Mouse (Mus musculus): ENCODE measurements around the gene Dgkq.

DNA sequence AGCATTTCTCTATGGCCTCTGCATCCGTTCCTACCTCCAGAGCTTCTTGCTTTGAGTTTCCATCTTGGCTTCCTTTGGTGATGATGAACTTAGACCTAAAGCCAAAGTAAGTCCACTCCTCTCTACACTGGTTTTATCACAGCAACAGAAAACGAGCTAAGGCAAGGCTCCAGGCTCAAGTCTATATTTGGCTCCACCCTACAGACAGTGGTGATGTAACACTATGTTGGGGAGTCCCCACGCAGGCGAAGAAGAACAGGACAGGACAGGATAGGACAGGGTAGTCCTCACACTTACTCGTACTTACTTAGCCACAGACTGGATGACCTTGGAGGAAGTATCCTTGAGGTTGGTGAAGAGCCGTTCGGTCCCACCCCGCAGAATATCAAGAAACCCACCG, 66.9 kb downstream of the Dgkq start:
- TF ChIP-seq HCFC1 (IDR thresholded peaks at IDR 0.05; ENCODE audit: borderline replicate concordance, insufficient read depth, low read length) = no peak
- no peak for TF ChIP-seq CHD2 (IDR thresholded peaks at IDR 0.05; ENCODE audit: low read depth, low read length)
- no peak for TF ChIP-seq MAFK (IDR thresholded peaks at IDR 0.05; ENCODE audit: insufficient read depth, low read depth, low read length)
- no peak for TF ChIP-seq ZNF384 (IDR thresholded peaks at IDR 0.05; ENCODE audit: low read depth, low read length)
